Mouse (Mus musculus) retina, adult 2 months (tissue): ENCODE data around the gene Cdc37.

Experiments used
- DNase-seq: peaks from one replicate; pipeline ENCODE4 v3.0.0-alpha.2; 2012; ENCODE audit warnings: low read depth, low spot score

Gene Cdc37

GRCm38 (mm10) chr9:21135941-21136381 lies 13.8 kb downstream of the Cdc37 start:
- no peak for DNase-seq

DNA sequence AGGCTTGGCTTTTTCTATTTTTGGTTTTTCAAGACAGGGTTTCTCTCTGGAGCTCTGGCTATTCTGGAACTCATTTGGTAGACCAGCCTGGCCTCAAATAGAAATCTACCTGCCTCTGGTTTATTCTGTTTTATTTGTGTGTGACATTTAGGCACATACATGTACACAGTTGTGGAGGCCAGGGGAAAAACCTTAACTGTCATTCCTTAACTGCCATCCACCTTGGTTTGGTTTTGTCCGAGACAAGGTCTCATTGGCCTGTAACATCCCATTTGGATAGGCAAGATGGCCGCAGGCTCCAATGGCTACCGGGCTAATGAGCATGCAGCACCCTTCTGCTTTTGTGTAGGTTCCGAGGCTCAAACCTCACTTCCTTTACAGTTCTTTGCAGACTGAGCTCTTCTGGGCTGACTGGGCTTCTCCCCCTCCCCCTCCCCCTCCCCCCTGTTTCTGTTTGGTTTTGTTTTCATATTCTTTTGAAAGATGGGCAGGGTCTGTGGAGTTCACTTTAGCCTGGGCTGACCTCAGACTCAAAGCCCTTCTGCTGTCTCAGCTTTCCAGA lies 14.4 kb downstream of the Cdc37 start:
- no peak for DNase-seq

GRCm38 (mm10) chr9:21134595-21135328 lies 15.0 kb downstream of the Cdc37 start:
- no peak for DNase-seq

- DNase-seq = no peak
These were observed 16.6 kb downstream of the Cdc37 start for GRCm38 (mm10) chr9:21133064-21133707.

DNA sequence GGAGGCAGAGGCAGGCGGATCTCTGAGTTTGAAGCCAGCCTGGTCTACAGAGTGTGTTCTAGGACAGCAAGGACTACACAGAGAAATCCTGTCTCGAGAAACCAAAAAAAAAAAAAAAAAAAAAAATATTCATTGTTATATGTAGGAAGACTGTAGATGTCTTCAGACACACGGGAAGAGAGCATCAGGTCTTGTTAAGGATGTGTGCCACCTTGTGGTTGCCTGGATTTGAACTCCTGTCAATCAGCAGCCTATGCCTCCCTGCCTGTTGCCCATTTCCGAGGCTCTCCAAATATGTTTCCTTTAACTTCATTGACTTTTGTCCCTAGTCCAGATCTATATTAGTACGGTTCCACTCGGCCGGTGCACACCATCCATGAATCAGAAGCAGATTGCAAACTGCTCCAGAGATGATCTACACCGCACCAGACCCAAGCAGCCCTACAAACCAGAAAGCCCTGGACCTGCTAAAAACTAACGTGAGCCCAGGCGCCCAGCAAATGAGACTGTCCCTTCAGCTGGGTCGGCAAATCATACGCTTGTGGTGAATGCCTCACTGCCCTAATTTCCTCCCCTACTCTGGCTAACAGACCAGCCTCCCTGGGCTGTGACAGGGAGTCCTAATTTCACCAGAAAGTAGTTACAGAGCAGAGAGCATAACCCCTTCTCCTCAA lies 17.5 kb downstream of the Cdc37 start:
- no peak for DNase-seq

GRCm38 (mm10) chr9:21131059-21131956 lies 18.5 kb downstream of the Cdc37 start, which contains the start of gene Tyk2:
Gene Tyk2, minus strand, starts transcription at chr9:21131243.
- DNase-seq = peak; percentile 74

DNA sequence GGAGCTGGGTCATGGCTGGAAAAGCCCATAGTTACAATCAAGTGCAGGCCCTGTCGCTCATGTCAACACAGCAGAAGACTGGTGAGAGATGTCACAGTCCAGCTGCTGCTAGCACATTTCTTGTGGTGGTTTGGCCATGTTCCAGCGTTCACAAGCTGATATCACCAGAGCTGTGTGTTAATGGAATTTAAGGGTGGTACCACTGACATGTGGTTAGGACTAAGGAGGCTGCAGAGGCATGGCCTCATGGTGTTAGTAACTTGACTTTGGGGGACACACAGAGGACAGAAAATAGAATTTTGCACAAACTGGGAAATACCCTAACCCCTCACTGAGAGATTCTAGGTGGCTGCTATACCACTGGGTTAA lies 23.5 kb downstream of the Cdc37 start:
- no peak for DNase-seq

GRCm38 (mm10) chr9:21125502-21126258 lies 24.1 kb downstream of the Cdc37 start:
- no peak for DNase-seq

DNA sequence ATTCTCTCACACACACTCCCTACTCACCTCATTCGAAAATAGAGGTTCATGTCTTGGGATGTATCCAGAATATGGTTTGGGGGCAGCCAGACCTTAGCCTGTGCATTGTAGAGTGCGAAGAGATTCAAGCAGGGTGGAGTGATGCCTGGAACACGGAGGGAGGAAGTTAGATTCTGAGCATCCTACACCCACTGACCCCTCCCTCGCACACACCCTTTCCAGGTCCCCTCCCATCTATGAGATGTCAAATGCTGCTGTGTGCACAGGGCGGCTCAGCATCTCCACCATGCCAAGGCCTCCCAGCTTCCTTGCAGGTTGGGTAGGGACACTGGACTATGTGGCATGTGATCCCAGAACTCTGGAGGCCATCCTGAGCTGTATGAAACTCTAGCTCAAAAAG lies 24.9 kb downstream of the Cdc37 start:
- no peak for DNase-seq

DNA sequence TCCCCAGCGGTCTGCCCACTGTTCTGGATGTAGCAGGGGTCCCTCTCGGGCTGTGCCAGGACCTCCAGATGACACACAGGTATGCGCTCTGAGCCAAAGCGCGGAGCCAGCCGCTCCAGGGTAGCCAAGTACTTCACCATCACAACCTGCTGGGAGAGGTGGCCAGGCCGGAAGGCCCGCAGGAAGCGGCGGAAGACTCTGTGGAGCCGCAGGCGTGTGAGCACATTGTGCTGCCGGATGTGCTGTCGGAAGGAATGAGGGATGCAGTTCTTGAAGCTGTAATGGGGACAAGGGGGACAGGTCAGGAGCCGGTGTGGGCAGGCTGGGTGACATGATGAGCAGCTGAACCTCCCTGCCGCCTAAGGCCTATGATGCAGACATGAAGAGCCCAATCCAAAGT lies 28.3 kb downstream of the Cdc37 start:
- DNase-seq = no peak

- DNase-seq = no peak
These were observed 32.7 kb downstream of the Cdc37 start for GRCm38 (mm10) chr9:21117073-21117472.

DNA sequence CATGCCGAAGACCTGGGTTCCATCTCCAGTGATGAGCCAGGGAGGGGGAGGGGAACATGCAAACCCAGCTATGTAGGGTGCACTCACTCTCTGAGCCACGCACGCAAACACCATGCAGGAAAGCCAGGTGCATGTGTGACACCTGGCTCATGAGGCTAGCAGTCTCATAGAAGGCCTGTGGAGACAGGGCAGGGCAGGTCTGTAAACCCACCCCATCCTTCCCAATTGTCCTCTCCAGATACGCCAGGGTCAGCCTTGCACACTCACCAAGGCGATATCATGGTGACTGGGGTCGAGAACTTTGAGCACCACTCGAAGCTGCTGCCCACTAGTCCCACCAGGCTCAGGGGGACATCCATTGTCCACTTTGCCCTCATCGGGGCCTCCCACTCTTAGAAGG lies 34.7 kb downstream of the Cdc37 start:
- DNase-seq = no peak

GRCm38 (mm10) chr9:21114190-21114589 lies 35.6 kb downstream of the Cdc37 start:
- DNase-seq = no peak

DNA sequence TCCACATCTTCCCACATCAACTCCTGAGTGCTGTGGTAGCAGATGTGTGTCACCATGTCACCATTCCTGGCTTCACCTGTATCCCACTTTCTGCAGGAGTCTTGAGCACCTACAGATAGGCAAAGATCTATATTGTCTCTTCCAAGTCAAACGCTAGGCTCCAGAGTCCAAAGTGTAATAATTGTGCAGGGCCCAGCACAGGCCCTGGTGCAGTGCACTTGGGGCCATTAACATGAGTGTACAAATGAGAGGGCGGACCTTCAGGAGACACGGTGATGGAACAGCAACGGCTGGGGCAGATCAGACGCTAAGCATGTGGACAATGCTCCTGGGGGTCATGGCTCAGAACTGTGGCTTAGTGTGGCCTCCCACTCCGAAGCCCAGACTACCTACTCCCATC lies 36.0 kb downstream of the Cdc37 start:
- no peak for DNase-seq

DNA sequence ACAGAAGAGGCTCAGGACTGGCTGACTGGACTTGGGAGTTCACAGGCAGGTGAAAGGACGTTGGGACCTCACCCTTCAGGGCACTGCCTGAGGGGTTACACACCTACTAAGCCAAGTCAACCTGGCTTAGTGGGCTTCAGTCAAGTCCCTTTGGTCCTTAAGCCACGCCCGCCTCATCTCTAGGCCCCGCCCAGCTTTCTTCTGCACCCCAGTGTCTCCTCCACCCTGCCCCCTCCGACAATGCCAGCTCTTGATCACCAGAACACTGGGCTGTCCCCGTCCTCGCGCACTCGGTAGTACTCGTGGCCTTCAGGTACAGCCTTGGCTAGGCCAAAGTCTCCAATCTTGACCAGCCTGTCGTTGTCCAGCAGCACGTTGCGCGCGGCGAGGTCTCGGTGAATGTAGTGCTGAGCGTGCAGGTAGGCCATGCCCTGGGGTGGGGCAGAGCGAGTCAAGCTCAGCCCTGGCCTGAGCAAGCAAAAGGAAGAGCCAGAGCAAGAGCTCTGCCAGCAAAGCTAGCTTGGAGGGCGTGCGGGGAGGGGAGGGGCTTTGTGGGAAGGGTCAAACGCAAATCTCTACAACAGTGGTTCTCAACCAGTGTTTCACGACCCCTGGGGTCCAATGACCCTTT lies 42.1 kb downstream of the Cdc37 start:
- DNase-seq = no peak

DNA sequence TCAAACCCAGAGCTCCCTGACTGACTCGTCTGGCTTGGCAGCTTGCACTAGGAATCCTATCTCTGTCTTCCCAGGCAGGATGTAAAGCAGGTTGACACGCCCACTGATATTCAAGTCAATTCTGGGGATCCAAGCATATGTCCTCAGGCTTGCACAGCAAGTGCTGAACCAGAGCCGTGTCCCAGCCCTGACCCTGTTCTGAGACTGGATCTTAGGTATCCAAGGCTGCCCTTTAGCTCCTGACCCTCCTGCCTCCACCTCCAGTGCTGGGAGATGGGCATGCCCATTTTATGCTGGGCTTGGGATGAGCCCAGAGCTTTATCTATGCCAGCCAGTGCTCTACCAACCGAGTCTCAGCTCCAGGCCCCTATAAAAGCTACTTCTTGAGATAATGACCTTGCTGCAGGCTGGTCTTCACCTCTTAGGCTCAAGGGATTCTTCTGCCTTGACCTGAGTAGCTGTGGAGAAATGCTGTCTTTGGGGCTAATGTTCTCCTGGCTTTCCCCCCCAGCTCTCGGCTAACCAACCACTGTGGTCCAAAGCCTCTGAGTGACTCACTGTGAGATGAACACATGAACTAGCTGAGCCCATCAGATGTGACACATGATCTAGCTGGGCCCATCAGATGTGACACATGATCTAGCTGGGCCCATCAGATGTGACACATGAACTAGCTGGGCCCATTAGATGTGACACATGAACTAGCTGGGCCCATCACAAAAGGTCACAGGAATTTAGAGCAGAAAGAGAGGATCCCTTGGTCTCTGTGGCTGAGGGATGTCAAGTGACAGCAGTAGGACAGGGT lies 43.8 kb downstream of the Cdc37 start:
- no peak for DNase-seq

GRCm38 (mm10) chr9:21104814-21105213 lies 45.0 kb downstream of the Cdc37 start:
- no peak for DNase-seq

DNA sequence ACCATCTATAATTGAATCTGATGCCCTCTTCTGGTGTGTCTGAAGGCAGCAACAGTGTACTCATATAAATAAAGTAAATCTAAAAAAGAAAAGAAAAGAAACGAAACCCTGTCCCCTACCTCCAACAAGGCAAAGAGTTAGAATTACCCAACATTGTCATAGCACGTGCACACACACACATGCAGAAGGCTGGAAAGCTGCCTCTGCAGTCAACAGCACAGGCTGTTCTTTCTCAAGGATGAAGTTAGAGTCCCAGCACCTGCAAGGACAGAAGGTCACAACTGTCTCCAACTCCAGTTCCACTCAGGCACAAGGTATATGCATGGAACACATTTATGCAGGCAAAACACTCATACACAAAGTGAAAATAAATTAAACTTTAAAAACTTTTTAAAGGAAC lies 47.7 kb downstream of the Cdc37 start:
- DNase-seq = no peak

GRCm38 (mm10) chr9:21100447-21101161 lies 49.2 kb downstream of the Cdc37 start:
- no peak for DNase-seq
